Mouse (Mus musculus): ENCODE results near the gene Top2a. TPM values are rescaled to one million over a fixed set of nuclear protein-coding genes. Genes with fewer than 3 reads are reported as not detected.

Gene Top2a
- polyA plus RNA-seq, 1 experiment from 2014 or later: 431 TPM

GRCm38 (mm10) chr11:98965416-98966077 lies 58.4 kb downstream of the Top2a start:
- H3K9me3 ChIP-seq (ENCODE audit: control insufficient read depth, low read length): no peaks in the 10 kb centered on the region
- ATAC-seq (ENCODE audit: low FRiP score) (no peak), DNase-seq (ENCODE audit: low spot score, missing footprints) (peak; percentile 87)
- H3K27me3 ChIP-seq (ENCODE audit: control insufficient read depth, insufficient read depth, low read length): peaks cover 24% of the 10 kb centered on the region
- H3K4me2 ChIP-seq: peak overlapping the region; percentile 34
- peak overlapping the region; percentile 4; the same call in 1 of the 2 replicates for H3K4me3 ChIP-seq (ENCODE audit: low read depth, low read length)
- H3K27ac ChIP-seq (ENCODE audit: low read depth, low read length): peak overlapping the region; percentile 30; the same call in 1 of the 2 replicates
- H3K4me1 ChIP-seq (ENCODE audit: control insufficient read depth, insufficient read depth, low read length): peaks cover 99% of the 10 kb centered on the region
- no peaks in the 10 kb centered on the region for H3K36me3 ChIP-seq (ENCODE audit: control insufficient read depth, insufficient read depth, low read length)
- WGBS: 4% methylated on average over 11 of the region's 11 CpGs
- H3K9ac ChIP-seq (ENCODE audit: low read length): peak overlapping the region; percentile 54

- no peak for ATAC-seq (ENCODE audit: low FRiP score)
- H3K4me2 ChIP-seq: peak overlapping the region; percentile 34
- peaks cover 96% of the 10 kb centered on the region for H3K4me1 ChIP-seq (ENCODE audit: control insufficient read depth, insufficient read depth, low read length)
- WGBS: 19% methylated on average over 15 of the region's 15 CpGs
- peak overlapping the region; percentile 4; the same call in 1 of the 2 replicates for H3K4me3 ChIP-seq (ENCODE audit: low read depth, low read length)
- H3K9me3 ChIP-seq (ENCODE audit: control insufficient read depth, low read length): no peaks in the 10 kb centered on the region
- H3K27ac ChIP-seq (ENCODE audit: low read depth, low read length): peak overlapping the region; percentile 10; the same call in 1 of the 2 replicates
- H3K9ac ChIP-seq (ENCODE audit: low read length): peak overlapping the region; percentile 54
- no peaks in the 10 kb centered on the region for H3K36me3 ChIP-seq (ENCODE audit: control insufficient read depth, insufficient read depth, low read length)
- peaks cover 26% of the 10 kb centered on the region for H3K27me3 ChIP-seq (ENCODE audit: control insufficient read depth, insufficient read depth, low read length)
- DNase-seq (ENCODE audit: low spot score, missing footprints): peak; percentile 90
These were observed 59.2 kb downstream of the Top2a start for GRCm38 (mm10) chr11:98964616-98965415.

GRCm38 (mm10) chr11:98964201-98964615 lies 59.8 kb downstream of the Top2a start:
- Histone ChIP-seq H3K27me3 (ENCODE audit: control insufficient read depth, insufficient read depth, low read length) (peaks cover 26% of the 10 kb centered on the region), H3K9ac (ENCODE audit: low read length) (peak overlapping the region; percentile 40; the same call in 1 of the 2 replicates), H3K27ac (ENCODE audit: low read depth, low read length) (no peak overlapping the region), H3K4me2 (peak overlapping the region; percentile 67), H3K4me3 (ENCODE audit: low read depth, low read length) (no peak overlapping the region), H3K4me1 (ENCODE audit: control insufficient read depth, insufficient read depth, low read length) (peaks cover 95% of the 10 kb centered on the region), H3K9me3 (ENCODE audit: control insufficient read depth, low read length) (no peaks in the 10 kb centered on the region), H3K36me3 (ENCODE audit: control insufficient read depth, insufficient read depth, low read length) (no peaks in the 10 kb centered on the region)
- WGBS: 29% methylated on average over 6 of the region's 6 CpGs
- peak; percentile 86 for DNase-seq (ENCODE audit: low spot score, missing footprints)
- ATAC-seq (ENCODE audit: low FRiP score): no peak

- Histone ChIP-seq H3K27ac (ENCODE audit: low read depth, low read length) (no peak overlapping the region), H3K36me3 (ENCODE audit: control insufficient read depth, insufficient read depth, low read length) (no peaks in the 10 kb centered on the region), H3K4me2 (peak overlapping the region; percentile 67), H3K4me3 (ENCODE audit: low read depth, low read length) (peak overlapping the region; percentile 26), H3K9ac (ENCODE audit: low read length) (peak overlapping the region; percentile 56), H3K4me1 (ENCODE audit: control insufficient read depth, insufficient read depth, low read length) (peaks cover 90% of the 10 kb centered on the region), H3K27me3 (ENCODE audit: control insufficient read depth, insufficient read depth, low read length) (peaks cover 26% of the 10 kb centered on the region), H3K9me3 (ENCODE audit: control insufficient read depth, low read length) (no peaks in the 10 kb centered on the region)
- DNase-seq (ENCODE audit: low spot score, missing footprints) (peak; percentile 93), ATAC-seq (ENCODE audit: low FRiP score) (0 out of 2 replicates have a peak, but pooled peaks have one; percentile 19)
- WGBS: 0% methylated on average over 32 of the region's 32 CpGs
These were observed 60.6 kb downstream of the Top2a start for GRCm38 (mm10) chr11:98963191-98964021.

- H3K27ac ChIP-seq (ENCODE audit: low read depth, low read length): no peak overlapping the region
- H3K4me1 ChIP-seq (ENCODE audit: control insufficient read depth, insufficient read depth, low read length): peaks cover 82% of the 10 kb centered on the region
These were observed 61.4 kb downstream of the Top2a start for GRCm38 (mm10) chr11:98962421-98963095.

GRCm38 (mm10) chr11:98961766-98962165 lies 62.2 kb downstream of the Top2a start:
- Histone ChIP-seq H3K4me1 (ENCODE audit: control insufficient read depth, insufficient read depth, low read length) (peaks cover 74% of the 10 kb centered on the region), H3K9ac (ENCODE audit: low read length) (peak overlapping the region; percentile 70; the same call in 1 of the 2 replicates), H3K27ac (ENCODE audit: low read depth, low read length) (no peak overlapping the region), H3K4me3 (ENCODE audit: low read depth, low read length) (peak overlapping the region; percentile 62), H3K27me3 (ENCODE audit: control insufficient read depth, insufficient read depth, low read length) (peaks cover 26% of the 10 kb centered on the region), H3K36me3 (ENCODE audit: control insufficient read depth, insufficient read depth, low read length) (no peaks in the 10 kb centered on the region), H3K4me2 (peak overlapping the region; percentile 100), H3K9me3 (ENCODE audit: control insufficient read depth, low read length) (no peaks in the 10 kb centered on the region)
- DNase-seq (ENCODE audit: low spot score, missing footprints) (no peak), ATAC-seq (ENCODE audit: low FRiP score) (no peak)
- WGBS: 7% methylated on average over 8 of the region's 8 CpGs

More at GRCm38 (mm10) chr11:98962421-98963095, 61.4 kb downstream of the Top2a start:
- Histone ChIP-seq H3K4me2 (peak overlapping the region; percentile 67), H3K4me3 (ENCODE audit: low read depth, low read length) (peak overlapping the region; percentile 26), H3K27me3 (ENCODE audit: control insufficient read depth, insufficient read depth, low read length) (peaks cover 26% of the 10 kb centered on the region), H3K9ac (ENCODE audit: low read length) (no peak overlapping the region; the same call in 1 of the 2 replicates), H3K9me3 (ENCODE audit: control insufficient read depth, low read length) (no peaks in the 10 kb centered on the region), H3K36me3 (ENCODE audit: control insufficient read depth, insufficient read depth, low read length) (no peaks in the 10 kb centered on the region)
- DNase-seq (ENCODE audit: low spot score, missing footprints) (peak; percentile 90), ATAC-seq (ENCODE audit: low FRiP score) (no peak)
- 3% methylated on average over 12 of the region's 12 CpGs for whole genome bisulfite sequencing

GRCm38 (mm10) chr11:98961051-98961592 lies 62.9 kb downstream of the Top2a start:
- ATAC-seq (ENCODE audit: low FRiP score) (no peak), DNase-seq (ENCODE audit: low spot score, missing footprints) (peak; percentile 93)
- no peaks in the 10 kb centered on the region for H3K36me3 ChIP-seq (ENCODE audit: control insufficient read depth, insufficient read depth, low read length)
- peak overlapping the region; percentile 70 for H3K9ac ChIP-seq (ENCODE audit: low read length)
- H3K4me2 ChIP-seq: peak overlapping the region; percentile 100
- peak overlapping the region; percentile 62 for H3K4me3 ChIP-seq (ENCODE audit: low read depth, low read length)
- H3K4me1 ChIP-seq (ENCODE audit: control insufficient read depth, insufficient read depth, low read length): peaks cover 67% of the 10 kb centered on the region
- no peak overlapping the region for H3K27ac ChIP-seq (ENCODE audit: low read depth, low read length)
- H3K9me3 ChIP-seq (ENCODE audit: control insufficient read depth, low read length): no peaks in the 10 kb centered on the region
- H3K27me3 ChIP-seq (ENCODE audit: control insufficient read depth, insufficient read depth, low read length): peaks cover 26% of the 10 kb centered on the region
- WGBS: under 1% methylated on average over 18 of the region's 18 CpGs

Measured in midbrain, embryonic 11.5 days (tissue).